Mouse (Mus musculus): ENCODE measurements around the gene Krt36. TPM values are rescaled to one million over a fixed set of nuclear protein-coding genes. Genes with fewer than 3 reads are reported as not detected.

Krt36 gene
- not detected in 2 replicates for polyA plus RNA-seq (2016; fragmentation: Nextera tagmentation; extraction: Ambion mirVana)

- no peak within 1 kb of the TSS for H3K4me3 ChIP-seq (replicated peaks)
- no peaks in the 10 kb centered on the region for H3K9me3 ChIP-seq
- H3K36me3 ChIP-seq (replicated peaks), result no peaks in the 10 kb centered on the region
- no peak within 1 kb of the TSS for H3K4me2 ChIP-seq
- no peaks in the 10 kb centered on the region for H3K4me1 ChIP-seq
- no peak for ATAC-seq (ENCODE audit: low FRiP score)
- H3K27ac ChIP-seq, result no peak within 1 kb of the TSS
- H3K27me3 ChIP-seq, result no peaks in the 10 kb centered on the region
- H3K9ac ChIP-seq, result no peak within 1 kb of the TSS
- WGBS, result 93% methylated on average over 6 of the region's 6 CpGs
Measured at GRCm38 (mm10) chr11:100105576-100106122, at the start of gene Krt36. Gene Krt36, minus strand, starts transcription at chr11:100105626.

GRCm38 (mm10) chr11:100148615-100149330 lies 43.3 kb upstream of the Krt36 start, which contains the start of gene Krt19:
Gene Krt19, minus strand, starts transcription at chr11:100148665.
- Histone ChIP-seq H3K4me3 (replicated peaks) (no peak within 1 kb of the TSS), H3K9ac (no peak within 1 kb of the TSS), H3K4me1 (peaks cover 9% of the 10 kb centered on the region), H3K4me2 (no peak within 1 kb of the TSS), H3K27ac (no peak within 1 kb of the TSS), H3K9me3 (no peaks in the 10 kb centered on the region), H3K36me3 (replicated peaks) (no peaks in the 10 kb centered on the region), H3K27me3 (peaks cover 40% of the 10 kb centered on the region)
- 55% methylated on average over 9 of the region's 9 CpGs for WGBS
- ATAC-seq (ENCODE audit: low FRiP score), result no peak

- Histone ChIP-seq H3K36me3 (replicated peaks) (no peaks in the 10 kb centered on the region), H3K4me3 (replicated peaks) (no peak overlapping the region), H3K4me2 (no peak overlapping the region), H3K9me3 (no peaks in the 10 kb centered on the region), H3K27ac (no peak overlapping the region), H3K9ac (no peak overlapping the region), H3K4me1 (peaks cover 9% of the 10 kb centered on the region), H3K27me3 (peaks cover 42% of the 10 kb centered on the region)
- no peak for ATAC-seq (ENCODE audit: low FRiP score)
- 68% methylated on average over 5 of the region's 5 CpGs for WGBS
Measured at GRCm38 (mm10) chr11:100147566-100148353, 42.3 kb upstream of the Krt36 start.

- no peaks in the 10 kb centered on the region for H3K9me3 ChIP-seq
- H3K4me3 ChIP-seq (replicated peaks), result peak overlapping the region; percentile 23
- peak overlapping the region; percentile 55 for H3K4me2 ChIP-seq
- 2% methylated on average over 13 of the region's 13 CpGs for WGBS
- H3K36me3 ChIP-seq (replicated peaks), result no peaks in the 10 kb centered on the region
- ATAC-seq (ENCODE audit: low FRiP score), result no peak
- H3K27ac ChIP-seq, result no peak overlapping the region
- no peak overlapping the region; the same call in 1 of the 2 replicates for H3K9ac ChIP-seq
- H3K27me3 ChIP-seq, result peaks cover 42% of the 10 kb centered on the region
- peaks cover 9% of the 10 kb centered on the region for H3K4me1 ChIP-seq
Measured at GRCm38 (mm10) chr11:100145858-100146560, 40.6 kb upstream of the Krt36 start.

GRCm38 (mm10) chr11:100145104-100145503 lies 39.7 kb upstream of the Krt36 start:
- no peak overlapping the region for H3K27ac ChIP-seq
- no peak for ATAC-seq (ENCODE audit: low FRiP score)

GRCm38 (mm10) chr11:100140966-100141365 lies 35.5 kb upstream of the Krt36 start:
- ATAC-seq (ENCODE audit: low FRiP score), result no peak
- no peak overlapping the region for H3K4me2 ChIP-seq
- H3K36me3 ChIP-seq (replicated peaks), result no peaks in the 10 kb centered on the region
- peaks cover 33% of the 10 kb centered on the region for H3K27me3 ChIP-seq
- H3K9ac ChIP-seq, result no peak overlapping the region
- H3K4me3 ChIP-seq (replicated peaks), result no peak overlapping the region
- WGBS, result 89% methylated on average over 21 of the region's 21 CpGs
- peaks cover 33% of the 10 kb centered on the region for H3K4me1 ChIP-seq
- no peak overlapping the region for H3K27ac ChIP-seq
- H3K9me3 ChIP-seq, result no peaks in the 10 kb centered on the region

More at GRCm38 (mm10) chr11:100145104-100145503, 39.7 kb upstream of the Krt36 start:
- Histone ChIP-seq H3K4me1 (peaks cover 9% of the 10 kb centered on the region), H3K36me3 (replicated peaks) (no peaks in the 10 kb centered on the region), H3K4me2 (peak overlapping the region; percentile 55), H3K9me3 (no peaks in the 10 kb centered on the region), H3K27me3 (peaks cover 42% of the 10 kb centered on the region), H3K4me3 (replicated peaks) (peak overlapping the region; percentile 23), H3K9ac (no peak overlapping the region)
- WGBS, result under 1% methylated on average over 20 of the region's 20 CpGs

GRCm38 (mm10) chr11:100139391-100139790 lies 34.0 kb upstream of the Krt36 start:
- Histone ChIP-seq H3K27me3 (peaks cover 18% of the 10 kb centered on the region), H3K4me1 (peaks cover 24% of the 10 kb centered on the region), H3K27ac (no peak overlapping the region), H3K4me2 (no peak overlapping the region), H3K9me3 (no peaks in the 10 kb centered on the region), H3K4me3 (replicated peaks) (no peak overlapping the region), H3K36me3 (replicated peaks) (no peaks in the 10 kb centered on the region), H3K9ac (no peak overlapping the region)
- ATAC-seq (ENCODE audit: low FRiP score), result no peak
- whole genome bisulfite sequencing, result 86% methylated on average over 2 of the region's 2 CpGs

- ATAC-seq (ENCODE audit: low FRiP score), result no peak
- Histone ChIP-seq H3K9me3 (no peaks in the 10 kb centered on the region), H3K4me3 (replicated peaks) (no peak overlapping the region), H3K4me2 (no peak overlapping the region), H3K9ac (no peak overlapping the region), H3K27me3 (peaks cover 12% of the 10 kb centered on the region), H3K27ac (no peak overlapping the region), H3K36me3 (replicated peaks) (no peaks in the 10 kb centered on the region), H3K4me1 (peaks cover 24% of the 10 kb centered on the region)
- WGBS, result 34% methylated on average over 7 of the region's 7 CpGs
Measured at GRCm38 (mm10) chr11:100138809-100139208, 33.4 kb upstream of the Krt36 start.

- Histone ChIP-seq H3K27me3 (peaks cover 10% of the 10 kb centered on the region; the same call in 1 of the 2 replicates), H3K4me2 (no peak overlapping the region), H3K9ac (no peak overlapping the region), H3K9me3 (no peaks in the 10 kb centered on the region), H3K4me3 (replicated peaks) (no peak overlapping the region), H3K36me3 (replicated peaks) (no peaks in the 10 kb centered on the region), H3K27ac (no peak overlapping the region), H3K4me1 (peaks cover 24% of the 10 kb centered on the region)
- 39% methylated on average over 5 of the region's 5 CpGs for whole genome bisulfite sequencing
- ATAC-seq (ENCODE audit: low FRiP score), result no peak
Measured at GRCm38 (mm10) chr11:100137693-100138092, 32.3 kb upstream of the Krt36 start.

- peaks cover 10% of the 10 kb centered on the region; the same call in 1 of the 2 replicates for H3K27me3 ChIP-seq
- no peaks in the 10 kb centered on the region for H3K9me3 ChIP-seq
- H3K4me2 ChIP-seq, result no peak overlapping the region
- H3K27ac ChIP-seq, result no peak overlapping the region
- H3K4me3 ChIP-seq (replicated peaks), result no peak overlapping the region
- H3K9ac ChIP-seq, result no peak overlapping the region
- peaks cover 24% of the 10 kb centered on the region for H3K4me1 ChIP-seq
- no peak for ATAC-seq (ENCODE audit: low FRiP score)
- 58% methylated on average over 5 of the region's 5 CpGs for WGBS
- no peaks in the 10 kb centered on the region for H3K36me3 ChIP-seq (replicated peaks)
Measured at GRCm38 (mm10) chr11:100136559-100136958, 31.1 kb upstream of the Krt36 start.

GRCm38 (mm10) chr11:100135731-100136130 lies 30.3 kb upstream of the Krt36 start, which contains the start of gene Krt15:
Gene Krt15, minus strand, starts transcription at chr11:100135928.
- peaks cover 10% of the 10 kb centered on the region; the same call in 1 of the 2 replicates for H3K27me3 ChIP-seq
- no peak within 1 kb of the TSS for H3K4me3 ChIP-seq (replicated peaks)
- no peak within 1 kb of the TSS for H3K27ac ChIP-seq
- H3K9ac ChIP-seq, result no peak within 1 kb of the TSS
- ATAC-seq (ENCODE audit: low FRiP score), result no peak
- H3K4me2 ChIP-seq, result no peak within 1 kb of the TSS
- H3K4me1 ChIP-seq, result peaks cover 24% of the 10 kb centered on the region
- no peaks in the 10 kb centered on the region for H3K36me3 ChIP-seq (replicated peaks)
- no peaks in the 10 kb centered on the region for H3K9me3 ChIP-seq
- 77% methylated on average over 7 of the region's 7 CpGs for WGBS

GRCm38 (mm10) chr11:100124901-100125300 lies 19.5 kb upstream of the Krt36 start:
- H3K27me3 ChIP-seq, result no peaks in the 10 kb centered on the region
- no peak overlapping the region for H3K27ac ChIP-seq
- no peak overlapping the region for H3K4me2 ChIP-seq
- H3K9me3 ChIP-seq, result no peaks in the 10 kb centered on the region
- ATAC-seq (ENCODE audit: low FRiP score), result no peak
- no peaks in the 10 kb centered on the region for H3K36me3 ChIP-seq (replicated peaks)
- 86% methylated on average over 7 of the region's 7 CpGs for WGBS
- no peaks in the 10 kb centered on the region for H3K4me1 ChIP-seq
- no peak overlapping the region for H3K9ac ChIP-seq
- no peak overlapping the region for H3K4me3 ChIP-seq (replicated peaks)

All from forebrain, embryonic 12.5 days (tissue).